Mouse (Mus musculus) CH12.LX (cell line): Measurements from ENCODE around the gene Pet100. TPM values are rescaled to one million over a fixed set of nuclear protein-coding genes. Genes with fewer than 3 reads are reported as not detected.

ENCODE experiments used
- DNase-seq: peaks from one replicate; pipeline ENCODE4 v3.0.0-alpha.2; 2013; ENCODE audit errors: extremely low read depth
- H3K27ac ChIP-seq: 2 replicates; pipeline ENCODE4 v1.5.1; 2012; ENCODE audit warnings: low read depth, mild to moderate bottlenecking, control low read depth, moderate library complexity; ENCODE audit not compliant: insufficient read depth
- H3K27me3 ChIP-seq: replicated peaks from 2 replicates; pipeline ENCODE3; 2012; ENCODE audit warnings: inconsistent platforms
- H3K36me3 ChIP-seq, 2 experiments: replicated peaks in 1 of 2; 2 replicates each; pipeline versions ENCODE3 to v1.6.1; 2012; ENCODE audit warnings: inconsistent platforms in 1 of 2, low read length in 1 of 2, mild to moderate bottlenecking in 1 of 2, mixed read lengths in 1 of 2, moderate library complexity in 1 of 2; ENCODE audit not compliant: control insufficient read depth in 1 of 2, insufficient read depth in 1 of 2
- H3K4me1 ChIP-seq, 2 experiments: 2 replicates each; pipeline ENCODE4 v1.6.1; 2012; ENCODE audit warnings: inconsistent platforms in 1 of 2, moderate library complexity in 1 of 2; ENCODE audit not compliant: insufficient read depth in 2 of 2, control insufficient read depth in 1 of 2
- H3K4me2 ChIP-seq: 2 replicates; pipeline ENCODE4 v1.6.1; 2012; ENCODE audit warnings: low read depth, mild to moderate bottlenecking, control low read depth; ENCODE audit not compliant: poor library complexity, insufficient read depth, severe bottlenecking
- H3K4me3 ChIP-seq, 3 experiments: fragments of 150-350 bp in 1 of 3; sonication (generic) in 1 of 3; replicated peaks in 1 of 3; 2 replicates each; pipeline versions ENCODE3 to v1.5.1; 2011 to 2012; ENCODE audit warnings: low read depth in 2 of 3, low read length in 2 of 3, mild to moderate bottlenecking in 2 of 3, moderate library complexity in 2 of 3, control low read depth in 1 of 3, improper control_type of control experiment in 1 of 3, inconsistent platforms in 1 of 3, mixed read lengths in 1 of 3; ENCODE audit not compliant: poor library complexity in 1 of 3
- H3K79me2 ChIP-seq: replicated peaks from 2 replicates; pipeline ENCODE4 v1.6.1; 2012; ENCODE audit warnings: mild to moderate bottlenecking, moderate library complexity; ENCODE audit not compliant: control insufficient read depth, poor library complexity, insufficient read depth, severe bottlenecking; ENCODE audit errors: extremely low read depth
- H3K9ac ChIP-seq: 2 replicates; pipeline ENCODE4 v1.6.1; 2012; ENCODE audit warnings: low read depth, mild to moderate bottlenecking, control low read depth, moderate library complexity; ENCODE audit not compliant: insufficient read depth
- H3K9me3 ChIP-seq: replicated peaks from 2 replicates; pipeline ENCODE3; 2012; ENCODE audit warnings: low read length, inconsistent platforms, mixed read lengths
- CTCF ChIP-seq, 2 experiments: IDR thresholded peaks in 1 of 2; conservative IDR thresholded peaks in 1 of 2; 2 replicates each; pipeline ENCODE4 v1.5.1; 2011 to 2012; ENCODE audit warnings: low read depth in 2 of 2, low read length in 2 of 2, improper control_type of control experiment in 1 of 2, inconsistent platforms in 1 of 2, mild to moderate bottlenecking in 1 of 2, moderate library complexity in 1 of 2
- ETS1 ChIP-seq: conservative IDR thresholded peaks from 2 replicates; pipeline ENCODE4 v1.6.1; 2012; ENCODE audit warnings: low read depth, mild to moderate bottlenecking, inconsistent platforms, low read length, improper control_type of control experiment, moderate library complexity
- HCFC1 ChIP-seq: IDR thresholded peaks from 2 replicates; pipeline ENCODE4 v1.6.1; 2012; ENCODE audit warnings: low read depth, mild to moderate bottlenecking, inconsistent platforms, low read length, improper control_type of control experiment
- IRF4 ChIP-seq: IDR thresholded peaks from 2 replicates; pipeline ENCODE4 v1.6.1; 2014; ENCODE audit warnings: low read depth, mild to moderate bottlenecking, inconsistent platforms, low read length, improper control_type of control experiment
- JUN ChIP-seq: IDR thresholded peaks from 2 replicates; pipeline ENCODE4 v1.6.1; 2011; ENCODE audit warnings: low read depth, mild to moderate bottlenecking, low read length, improper control_type of control experiment, moderate library complexity; ENCODE audit not compliant: insufficient read depth
- MAX ChIP-seq: IDR thresholded peaks from 2 replicates; pipeline ENCODE4 v1.6.1; 2011; ENCODE audit warnings: low read length, improper control_type of control experiment
- MAZ ChIP-seq: IDR thresholded peaks from 2 replicates; pipeline ENCODE4 v1.6.1; 2012; ENCODE audit warnings: low read depth, mild to moderate bottlenecking, inconsistent platforms, low read length, improper control_type of control experiment, moderate library complexity
- MXI1 ChIP-seq: IDR thresholded peaks from 2 replicates; pipeline ENCODE4 v1.6.1; 2011; ENCODE audit warnings: mild to moderate bottlenecking, low read depth, low read length, improper control_type of control experiment
- POLR2AphosphoS2 ChIP-seq: IDR thresholded peaks from 2 replicates; pipeline ENCODE4 v1.6.1; 2011; ENCODE audit warnings: low read depth, low read length, improper control_type of control experiment
- RAD21 ChIP-seq: IDR thresholded peaks from 2 replicates; pipeline ENCODE4 v1.6.1; 2011; ENCODE audit warnings: low read depth, mild to moderate bottlenecking, low read length, improper control_type of control experiment, moderate library complexity
- SMC3 ChIP-seq: IDR thresholded peaks from 2 replicates; pipeline ENCODE4 v1.6.1; 2011; ENCODE audit warnings: low read depth, low read length, improper control_type of control experiment
- TCF12 ChIP-seq: IDR thresholded peaks from 2 replicates; pipeline ENCODE4 v1.6.1; 2014; ENCODE audit warnings: low read depth, mild to moderate bottlenecking, inconsistent platforms, low read length, improper control_type of control experiment
- UBTF ChIP-seq: IDR thresholded peaks from 2 replicates; pipeline ENCODE4 v1.6.1; 2012; ENCODE audit warnings: low read depth, mild to moderate bottlenecking, inconsistent platforms, low read length, improper control_type of control experiment, moderate library complexity
- ZC3H11A ChIP-seq: IDR thresholded peaks from 2 replicates; pipeline ENCODE4 v1.6.1; 2012; ENCODE audit warnings: low read depth, mild to moderate bottlenecking, inconsistent platforms, low read length, improper control_type of control experiment
- dilution Hi-C: fragments of 300-500 bp; cut with MboI; formaldehyde crosslinking; loops from 2 replicates; pipeline ENCODE4 v1.14.3; 2020; ENCODE audit warnings: low sequenced_read_pairs; ENCODE audit not compliant: extremely low pct_unique_long_range_greater_than_20kb, extremely low pct_ligation_motif_present
- in situ Hi-C: fragments of 300-500 bp; cut with MboI; formaldehyde crosslinking; loops from 3 replicates; pipeline ENCODE4 v1.14.3; 2019; ENCODE audit warnings: low sequenced_read_pairs, low pct_ligation_motif_present, low pct_unique_long_range_greater_than_20kb, mixed read lengths
- polyA plus RNA-seq: library from polyadenylated mRNA; unstranded; fragments of >175 nt; gene quantifications from 2 replicates; pipeline ENCODE4 v1.2.1, GENCODE M21; 2012; ENCODE audit warnings: low read depth; ENCODE audit not compliant: insufficient read length
- total RNA-seq, 2 experiments: library from RNA; depleted of rRNA; stranded (reverse); fragments of 300-350 nt in 1 of 2; fragments of >200 nt in 1 of 2; gene quantifications; 2 replicates each; pipeline ENCODE4 v1.2.3; 2012 to 2014

Gene Pet100
- total and polyA plus RNA-seq, 3 experiments, result 39.0 to 70.2 (median 62.7) TPM

DNA sequence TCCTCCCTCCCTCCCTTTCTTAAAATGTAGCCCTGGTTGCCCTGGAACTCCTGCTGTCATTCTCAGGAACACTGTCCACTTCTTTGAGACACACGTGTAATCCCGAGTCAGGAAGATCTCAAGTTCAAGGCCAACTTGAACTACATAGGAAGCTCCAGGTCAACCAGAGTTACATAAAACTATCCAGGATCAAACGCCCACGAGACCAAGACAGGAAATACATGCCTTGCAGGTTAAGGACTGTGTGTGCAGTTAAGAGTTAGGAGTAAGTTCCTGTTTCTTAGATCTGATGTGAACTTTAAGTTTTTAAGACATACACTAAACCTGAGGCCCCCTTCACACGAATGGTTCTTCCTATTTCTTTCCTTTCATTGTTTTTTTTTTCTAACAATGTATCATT is 5.6 kb downstream of the Pet100 start:
- in situ Hi-C loops (loop anchor here (5.0 to 10.0 kb wide), 2 partner anchors 45 to 52 kb away; partner anchors contain the start of gene Fcor), dilution Hi-C loops (no loop called here)
- Histone ChIP-seq H3K36me3 (peaks cover 8 to 36% of the 10 kb centered on the region in 2 experiments), H3K4me1 (peaks cover 6 to 30% of the 10 kb centered on the region in 2 experiments), H3K4me2 (no peak overlapping the region), H3K27ac (no peak overlapping the region), H3K9me3 (no peaks in the 10 kb centered on the region), H3K9ac (no peak overlapping the region), H3K27me3 (peaks cover 2% of the 10 kb centered on the region), H3K79me2 (peaks cover 10% of the 10 kb centered on the region), H3K4me3 (no peak overlapping the region)
- DNase-seq, result no peak
- TF ChIP-seq MAX (no peak), IRF4 (no peak), POLR2AphosphoS2 (no peak)

- Histone ChIP-seq H3K4me2 (no peak overlapping the region), H3K9ac (no peak overlapping the region)
- dilution Hi-C loops, result no loop called here
- TF ChIP-seq SMC3 (peak; percentile 66), HCFC1 (no peak), CTCF (conservative IDR thresholded peaks at IDR 0.05 in 1 of 2, IDR thresholded peaks at IDR 0.05 in 1 of 2; ENCODE audit: low read depth in 2 of 2, low read length in 2 of 2) (peak; percentile 59 to 69), MAZ (no peak), TCF12 (no peak), POLR2AphosphoS2 (no peak), RAD21 (peak; percentile 22), MXI1 (no peak), ZC3H11A (no peak), JUN (no peak), ETS1 (no peak), UBTF (no peak)
- TF ChIP-seq, all 38 proteins: peak for 3
- no peaks in the 10 kb centered on the region for H3K9me3 ChIP-seq
- no peak overlapping the region for H3K4me3 ChIP-seq
- peaks cover 2% of the 10 kb centered on the region for H3K27me3 ChIP-seq
- peak; percentile 64 for DNase-seq
- no peak overlapping the region for H3K27ac ChIP-seq
- in situ Hi-C loops, result loop anchor here (5.0 to 10.0 kb wide), 2 partner anchors 44 to 53 kb away; partner anchors contain the start of gene Fcor
- peaks cover 4 to 31% of the 10 kb centered on the region in 2 experiments for H3K4me1 ChIP-seq
- peaks cover 6 to 39% of the 10 kb centered on the region in 2 experiments for H3K36me3 ChIP-seq
- H3K79me2 ChIP-seq, result peaks cover 16% of the 10 kb centered on the region
Observed at GRCm38 (mm10) chr8:3628014-3628413, 6.7 kb downstream of the Pet100 start.
